10 mouse cellular contexts compared by ENCODE assay signal in the genomic region with DNA sequence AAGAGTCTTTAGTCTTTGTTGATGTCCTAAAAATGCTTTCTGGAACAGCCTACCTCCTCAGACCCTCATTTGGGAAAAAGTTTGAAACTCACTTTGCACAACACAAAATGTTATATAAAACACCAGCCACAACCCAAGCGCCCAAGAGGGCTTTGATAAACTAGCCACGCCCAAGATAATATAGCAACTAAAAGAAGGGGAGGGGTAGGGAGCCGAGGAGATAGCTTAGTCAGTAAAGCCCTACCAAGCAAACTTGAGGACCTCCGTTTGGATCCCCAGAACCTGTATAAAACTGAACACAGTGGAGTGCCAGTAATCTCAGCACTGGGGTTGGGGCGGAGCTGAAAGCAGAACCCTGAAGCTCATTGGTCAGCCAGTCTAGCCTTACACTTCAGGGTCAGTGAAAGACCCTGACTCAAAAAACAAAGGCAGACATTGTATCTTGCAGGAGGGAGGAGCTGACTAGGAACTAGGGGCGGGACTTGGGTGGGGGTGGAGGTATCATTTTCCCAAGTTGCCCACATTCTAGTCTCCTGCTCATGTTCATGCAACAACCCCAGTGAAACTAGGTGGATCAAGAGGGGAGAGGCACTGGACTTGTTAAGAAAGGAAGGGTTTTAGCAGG. TPM values are rescaled to one million over a fixed set of nuclear protein-coding genes. Genes with fewer than 3 reads are reported as not detected.
A peak's percentile ranks its signal among the peaks of the same experiment; 100 is the strongest.
DNase-seq lines count a peak whose midpoint lies in the region; ATAC-seq lines count a peak whose summit lies in the region.
"Had no signal": no experiment of that assay in that cellular context is flagged by ENCODE, and none has a peak within 500 bp of the region (broad histone marks: within the 10 kb centered on the region; RNA-seq: fewer than 3 reads in every experiment).

No protein-coding gene starts in this region.

- no peaks in the 10 kb centered on the region for H3K36me3 ChIP-seq in lung, embryonic 16.5 days (ENCODE audit: control insufficient read depth, insufficient read depth, low read length)
- H3K36me3 ChIP-seq in limb, embryonic 11.5 days (ENCODE audit: control insufficient read depth, insufficient read depth, low read length), result no peaks in the 10 kb centered on the region

- H3K4me1 ChIP-seq in lung, embryonic 16.5 days (replicated peaks; ENCODE audit: control insufficient read depth, insufficient read depth, low read length), result peaks cover 17% of the 10 kb centered on the region; the same call in 1 of the 2 replicates
- H3K4me1 ChIP-seq in limb, embryonic 11.5 days (ENCODE audit: control insufficient read depth, insufficient read depth, low read length), result 0 out of 2 replicates have a peak, but pooled peaks cover 5% of the 10 kb centered on the region

- peaks cover 5% of the 10 kb centered on the region; the same call in 1 of the 2 replicates for H3K9me3 ChIP-seq in lung, embryonic 16.5 days (ENCODE audit: control insufficient read depth, low read length)
- H3K9me3 ChIP-seq in limb, embryonic 11.5 days (ENCODE audit: control insufficient read depth, low read length), result no peaks in the 10 kb centered on the region

- 38% methylated on average over 6 of the region's 6 CpGs for WGBS in lung, embryonic 16.5 days
- WGBS in limb, embryonic 11.5 days, result 60% methylated on average over 6 of the region's 6 CpGs

- H3K27ac ChIP-seq in lung, embryonic 16.5 days (ENCODE audit: low read length), result peak overlapping the region; percentile 60; the same call in 1 of the 2 replicates
- H3K27ac ChIP-seq in limb, embryonic 11.5 days (replicated peaks; ENCODE audit: low read depth, low read length), result peak overlapping the region; percentile 64; the same call in 1 of the 2 replicates
- H3K27ac ChIP-seq: left cerebral cortex, adult 2 months had no signal

- H3K4me2 ChIP-seq in lung, embryonic 16.5 days (ENCODE audit: low read depth, low read length), result peak overlapping the region; percentile 70; the same call in 1 of the 2 replicates
- H3K4me2 ChIP-seq in limb, embryonic 11.5 days (ENCODE audit: low read depth, severe bottlenecking), result peak overlapping the region; percentile 67; the same call in 1 of the 2 replicates

- H3K9ac ChIP-seq in lung, embryonic 16.5 days (ENCODE audit: low read length), result peak overlapping the region; percentile 44
- H3K9ac ChIP-seq in limb, embryonic 11.5 days (ENCODE audit: low read length), result no peak overlapping the region

- no peak overlapping the region for H3K4me3 ChIP-seq in lung, embryonic 16.5 days (ENCODE audit: low read length)
- no peak overlapping the region for H3K4me3 ChIP-seq in limb, embryonic 11.5 days (ENCODE audit: low read depth, low read length)
- H3K4me3 ChIP-seq: left cerebral cortex, adult 2 months had no signal

- DNase-seq in lung, postnatal 4 days, result no peak
- peak; percentile 46 for DNase-seq in limb, embryonic 11.5 days (ENCODE audit: low spot score)
- peak; percentile 92 for DNase-seq in retina, postnatal 1 day
- DNase-seq in cerebellum, postnatal 10 days, result no peak
- DNase-seq in layer of hippocampus, adult 9-10 months (ENCODE audit: low spot score), result no peak
- DNase-seq in gastrocnemius, adult 8-10 months (ENCODE audit: low spot score in 2 of 2), result no peak
- DNase-seq: thymus, postnatal 4 days had no signal

- no peaks in the 10 kb centered on the region for H3K27me3 ChIP-seq in lung, embryonic 16.5 days (ENCODE audit: control insufficient read depth, insufficient read depth, low read depth, low read length)
- H3K27me3 ChIP-seq in limb, embryonic 11.5 days (ENCODE audit: control insufficient read depth, insufficient read depth, low read length), result no peaks in the 10 kb centered on the region

- ATAC-seq in lung, embryonic 16.5 days (ENCODE audit: low read depth), result peak; percentile 30; the same call in 1 of the 2 replicates
- peak; percentile 29; the same call in 1 of the 2 replicates for ATAC-seq in erythroblast, adult 5-6 weeks (replicated peaks; ENCODE audit: low FRiP score, poor library complexity, severe bottlenecking)
- peak; percentile 86 for ATAC-seq in limb, embryonic 11.5 days (ENCODE audit: insufficient number of reproducible peaks, low FRiP score, low TSS enrichment, low read depth)

RNA-seq across cellular contexts. Expression of a gene that starts 6.6 kb away (rescaled TPM):
- 75.8 and 81.6 TPM in 2 replicates for polyA plus RNA-seq in lung, embryonic 16.5 days (2015; fragmentation: Nextera tagmentation; extraction: Ambion mirVana)
- total RNA-seq in erythroblast, adult 5-6 weeks (2015; ENCODE audit: low replicate concordance), result 2.1 and 3.8 TPM in 2 replicates
- 6.6 and 9.6 TPM in 2 replicates for total RNA-seq in erythroblast, adult 5-6 weeks (2017; ENCODE audit: low replicate concordance)
- 1.2 and 1.7 TPM in 2 replicates for polyA plus RNA-seq in limb, embryonic 11.5 days (2014; fragmentation: Nextera tagmentation; extraction: Ambion mirVana)
- 10 to 100 TPM; 27.0 to 55.7 (median 39.4) TPM for total RNA-seq in gastrocnemius, adult 8-10 months (2022)

Comparison
In these comparisons a context has a peak if more than half of its experiments do, and no peak if none do; other contexts are left out.
1. ATAC-seq: peak in every context shown above with its lines; median percentile 86 in limb, embryonic 11.5 days; 30 in lung, embryonic 16.5 days; 29 in erythroblast, adult 5-6 weeks.
2. DNase-seq: peak in limb, embryonic 11.5 days (single experiment) and retina, postnatal 1 day (single experiment); none in lung, postnatal 4 days (0 of 2), cerebellum, postnatal 10 days (0 of 2), layer of hippocampus, adult 9-10 months (single experiment) and gastrocnemius, adult 8-10 months (0 of 2).